Comparison of ENCODE assay signal across 16 mouse cellular contexts in genomic region chr5:102613571-102613970, GRCm38 (mm10).
DNase-seq lines count a peak whose midpoint lies in the region; ATAC-seq and TF ChIP-seq lines count a peak whose summit lies in the region.
"Had no signal": no experiment of that assay in that cellular context is flagged by ENCODE, and none has a peak within 500 bp of the region (broad histone marks: within the 10 kb centered on the region; RNA-seq: fewer than 3 reads in every experiment).

No protein-coding gene starts in this region.

- H3K27ac ChIP-seq in kidney, adult 2 months (ENCODE audit: insufficient read depth, low read depth, low read length) = no peak overlapping the region
- H3K27ac ChIP-seq in kidney, embryonic 14.5 days (ENCODE audit: low read depth, low read length) = no peak overlapping the region
- H3K27ac ChIP-seq: limb, embryonic 15.5 days; midbrain, embryonic 15.5 days had no signal

- H3K9me3 ChIP-seq in kidney, embryonic 14.5 days (ENCODE audit: control insufficient read depth, low read length) = no peaks in the 10 kb centered on the region
- H3K9me3 ChIP-seq: limb, embryonic 15.5 days; midbrain, embryonic 15.5 days had no signal

- no peak overlapping the region for H3K4me3 ChIP-seq in kidney, adult 2 months (ENCODE audit: insufficient read depth, low read depth, low read length)
- H3K4me3 ChIP-seq in kidney, embryonic 14.5 days (ENCODE audit: low read length) = no peak overlapping the region
- H3K4me3 ChIP-seq: erythroblast, embryonic 14.5 days; limb, embryonic 15.5 days; midbrain, embryonic 15.5 days had no signal

- 47% methylated on average over 3 of the region's 3 CpGs for WGBS in kidney, adult 2 months
- 84% methylated on average over 3 of the region's 3 CpGs for WGBS in kidney, embryonic 14.5 days

- H3K9ac ChIP-seq in kidney, embryonic 14.5 days (ENCODE audit: low read depth, low read length) = no peak overlapping the region
- H3K9ac ChIP-seq: forebrain, postnatal 0 days; limb, embryonic 15.5 days; midbrain, embryonic 15.5 days had no signal

- no peak for TF ChIP-seq CTCF in kidney, adult 2 months (conservative IDR thresholded peaks at IDR 0.05; ENCODE audit: insufficient read depth, insufficient read length, low read depth, low read length)

- no peaks in the 10 kb centered on the region for H3K36me3 ChIP-seq in kidney, adult 2 months (ENCODE audit: control insufficient read depth, insufficient read depth, low read length)
- no peaks in the 10 kb centered on the region for H3K36me3 ChIP-seq in kidney, embryonic 14.5 days (ENCODE audit: control insufficient read depth, insufficient read depth, low read length)
- H3K36me3 ChIP-seq: limb, embryonic 15.5 days; midbrain, embryonic 15.5 days had no signal

- H3K4me2 ChIP-seq in kidney, embryonic 14.5 days (replicated peaks; ENCODE audit: low read depth, low read length) = no peak overlapping the region
- H3K4me2 ChIP-seq: limb, embryonic 15.5 days; midbrain, embryonic 15.5 days had no signal

- H3K27me3 ChIP-seq in kidney, adult 2 months (replicated peaks; ENCODE audit: control insufficient read depth, insufficient read depth, low read length) = no peaks in the 10 kb centered on the region
- no peaks in the 10 kb centered on the region for H3K27me3 ChIP-seq in kidney, embryonic 14.5 days (ENCODE audit: control insufficient read depth, insufficient read depth, low read length)
- H3K27me3 ChIP-seq: limb, embryonic 15.5 days; midbrain, embryonic 15.5 days had no signal

- no peak for ATAC-seq in kidney, embryonic 14.5 days (ENCODE audit: low FRiP score, low TSS enrichment)
- ATAC-seq: forebrain, postnatal 0 days; inflammation-experienced regulatory T-cells, adult 6 months; midbrain, embryonic 15.5 days had no signal

- peaks cover 4% of the 10 kb centered on the region; the same call in 1 of the 2 replicates for H3K4me1 ChIP-seq in kidney, adult 2 months (ENCODE audit: control insufficient read depth, insufficient read depth, low read length)
- no peaks in the 10 kb centered on the region for H3K4me1 ChIP-seq in kidney, embryonic 14.5 days (ENCODE audit: control insufficient read depth, insufficient read depth, low read length)
- H3K4me1 ChIP-seq: limb, embryonic 15.5 days; midbrain, embryonic 15.5 days had no signal

- peak; percentile 10 for DNase-seq in adrenal gland, adult 8-10 months
- no peak for DNase-seq in adrenal gland, adult 18-20 months (ENCODE audit: low spot score in 2 of 2)
- DNase-seq in kidney, adult 2 months = peak; percentile 84
- peak; percentile 82 for DNase-seq in adipocyte (ENCODE audit: low spot score)
- DNase-seq in lung, postnatal 10 days = peak; percentile 49
- DNase-seq in B cell, adult 2 months = no peak
- no peak for DNase-seq in layer of hippocampus, postnatal 36 days
- DNase-seq: cerebellum, postnatal 10 days; forebrain, postnatal 0 days; right cerebral cortex, postnatal 4 days; thymus, postnatal 36 days had no signal

- no peak for TF ChIP-seq POLR2A in kidney, adult 2 months (IDR thresholded peaks at IDR 0.05; ENCODE audit: low read depth, low read length)

Comparison
In these comparisons a context has a peak if more than half of its experiments do, and no peak if none do; other contexts are left out.
1. DNase-seq: peak in adrenal gland, adult 8-10 months (single experiment), kidney, adult 2 months (single experiment), adipocyte (single experiment) and lung, postnatal 10 days (single experiment); none in adrenal gland, adult 18-20 months (0 of 2), B cell, adult 2 months (0 of 2) and layer of hippocampus, postnatal 36 days (0 of 2).